Mouse (Mus musculus): ENCODE data around the gene Nppa.

The Nppa gene

DNA sequence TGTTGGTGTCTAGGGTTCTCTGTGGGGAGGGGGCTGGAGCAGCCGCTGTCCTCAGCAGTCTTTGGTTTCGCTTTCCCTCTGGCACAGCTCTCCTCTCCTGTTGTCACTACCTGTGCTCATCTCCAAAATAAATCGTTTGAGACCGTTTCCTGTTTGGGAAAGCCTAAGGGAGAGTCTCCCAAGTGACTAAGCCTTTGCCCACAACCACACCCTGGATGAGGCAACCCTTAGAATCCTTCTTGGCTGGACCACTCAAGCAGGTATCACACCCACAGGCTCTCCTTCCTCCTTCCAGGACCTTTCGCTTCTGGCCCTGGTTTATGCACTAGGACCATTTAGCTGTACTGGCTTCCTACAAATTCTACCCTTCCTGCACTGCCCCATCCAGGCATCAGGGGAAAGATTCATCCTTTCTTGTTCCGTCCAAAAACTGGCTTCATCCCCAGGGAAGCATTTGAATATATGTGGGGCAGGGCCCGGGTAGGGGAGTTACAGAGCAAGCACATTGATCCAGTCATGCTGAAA lies 6.9 kb upstream of the Nppa start:
- Histone ChIP-seq H3K27me3 (ENCODE audit: control insufficient read depth, insufficient read depth, low read length, poor library complexity, severe bottlenecking) (no peaks in the 10 kb centered on the region), H3K36me3 (ENCODE audit: control insufficient read depth, insufficient read depth, low read length, poor library complexity, severe bottlenecking) (no peaks in the 10 kb centered on the region)
- no peak for DNase-seq (ENCODE audit: low read depth, low spot score)

DNA sequence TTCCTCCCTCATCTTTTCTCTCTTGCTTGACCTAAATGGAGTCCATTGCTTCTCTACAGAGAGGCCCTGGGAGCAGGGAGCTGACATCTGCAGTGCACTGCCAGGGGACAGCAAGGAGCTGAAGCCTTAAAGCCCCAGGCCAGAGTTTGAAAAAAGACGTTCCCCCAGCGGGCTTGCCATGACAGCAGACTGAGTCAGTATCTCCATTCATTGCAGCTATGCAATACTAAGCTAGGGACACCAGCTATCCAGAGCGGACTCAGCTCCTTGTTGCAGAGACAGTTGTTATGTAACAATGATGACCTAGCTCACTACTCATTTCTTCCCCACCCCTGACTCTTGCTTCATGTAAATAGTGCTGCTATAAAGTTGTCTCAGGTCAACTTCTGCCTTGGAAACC lies 5.2 kb upstream of the Nppa start:
- H3K27me3 ChIP-seq (ENCODE audit: control insufficient read depth, insufficient read depth, low read length, poor library complexity, severe bottlenecking): no peaks in the 10 kb centered on the region
- no peaks in the 10 kb centered on the region for H3K36me3 ChIP-seq (ENCODE audit: control insufficient read depth, insufficient read depth, low read length, poor library complexity, severe bottlenecking)
- DNase-seq (ENCODE audit: low read depth, low spot score): no peak

DNA sequence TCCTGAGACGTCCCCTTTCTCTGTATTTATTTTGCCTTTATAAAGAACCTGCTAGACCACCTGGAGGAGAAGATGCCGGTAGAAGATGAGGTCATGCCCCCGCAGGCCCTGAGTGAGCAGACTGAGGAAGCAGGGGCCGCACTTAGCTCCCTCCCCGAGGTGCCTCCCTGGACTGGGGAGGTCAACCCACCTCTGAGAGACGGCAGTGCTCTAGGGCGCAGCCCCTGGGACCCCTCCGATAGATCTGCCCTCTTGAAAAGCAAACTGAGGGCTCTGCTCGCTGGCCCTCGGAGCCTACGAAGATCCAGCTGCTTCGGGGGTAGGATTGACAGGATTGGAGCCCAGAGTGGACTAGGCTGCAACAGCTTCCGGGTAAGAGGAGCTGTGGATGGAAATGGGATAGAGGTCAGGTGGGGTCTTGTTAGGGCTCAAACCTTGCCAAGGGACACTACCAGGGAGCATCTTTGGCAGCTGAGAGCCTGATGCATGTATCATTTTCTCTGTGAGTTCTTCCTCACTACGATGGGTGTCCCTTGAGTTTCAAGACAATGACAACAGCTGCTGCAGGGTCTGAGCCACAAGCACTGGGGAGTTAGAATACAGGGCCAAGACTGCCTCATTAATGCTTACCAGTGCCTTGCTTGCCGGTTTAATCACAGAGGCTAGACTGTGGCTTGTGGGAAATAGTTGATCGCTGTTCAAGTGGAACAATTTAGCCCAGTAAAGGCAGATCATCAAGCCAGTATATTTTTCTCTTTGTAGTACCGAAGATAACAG lies 679 bp downstream of the Nppa start:
- Histone ChIP-seq H3K27me3 (ENCODE audit: control insufficient read depth, insufficient read depth, low read length, poor library complexity, severe bottlenecking) (no peaks in the 10 kb centered on the region), H3K36me3 (ENCODE audit: control insufficient read depth, insufficient read depth, low read length, poor library complexity, severe bottlenecking) (no peaks in the 10 kb centered on the region)
- DNase-seq (ENCODE audit: low read depth, low spot score): no peak

DNA sequence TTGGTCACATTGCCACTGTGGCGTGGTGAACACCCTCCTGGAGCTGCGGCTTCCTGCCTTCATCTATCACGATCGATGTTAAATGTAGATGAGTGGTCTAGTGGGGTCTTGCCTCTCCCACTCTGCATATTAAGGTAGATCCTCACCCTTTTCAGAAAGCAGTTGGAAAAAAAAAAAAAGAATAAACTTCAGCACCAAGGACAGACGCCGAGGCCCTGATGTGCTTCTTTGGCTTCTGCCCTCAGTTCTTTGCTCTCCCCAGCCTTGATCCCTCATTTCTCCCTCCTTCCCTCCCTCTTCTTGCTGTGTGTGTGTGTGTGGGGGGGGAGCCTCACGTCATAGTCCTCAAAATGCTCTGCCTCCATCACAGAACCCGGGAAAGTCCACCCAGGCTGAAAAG lies 1.3 kb downstream of the Nppa start:
- H3K27me3 ChIP-seq (ENCODE audit: control insufficient read depth, insufficient read depth, low read length, poor library complexity, severe bottlenecking): no peaks in the 10 kb centered on the region
- no peaks in the 10 kb centered on the region; the same call in 1 of the 2 replicates for H3K36me3 ChIP-seq (ENCODE audit: control insufficient read depth, insufficient read depth, low read length, poor library complexity, severe bottlenecking)
- no peak for DNase-seq (ENCODE audit: low read depth, low spot score)

DNA sequence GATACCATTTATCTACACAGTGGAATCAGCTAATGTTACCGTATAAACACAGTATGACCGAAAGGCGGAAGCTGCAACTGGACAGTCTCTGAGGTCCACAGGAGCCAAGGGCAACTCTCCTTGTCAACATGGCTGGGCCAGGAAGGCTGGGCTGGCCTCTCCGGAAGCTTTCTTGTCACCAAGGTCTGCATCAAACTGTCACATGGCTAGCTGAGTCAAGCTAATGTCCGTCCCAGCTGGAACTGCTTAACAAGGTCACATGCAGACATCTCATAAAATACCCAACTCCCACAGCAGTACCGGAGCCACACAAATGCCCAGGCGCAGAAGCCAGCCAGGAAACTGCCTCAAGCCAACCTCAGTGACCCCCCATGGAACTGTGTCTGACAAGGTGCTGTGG lies 3.8 kb downstream of the Nppa start:
- no peak for DNase-seq (ENCODE audit: low read depth, low spot score)
- H3K36me3 ChIP-seq (ENCODE audit: control insufficient read depth, insufficient read depth, low read length, poor library complexity, severe bottlenecking): peaks cover 2% of the 10 kb centered on the region
- H3K27me3 ChIP-seq (ENCODE audit: control insufficient read depth, insufficient read depth, low read length, poor library complexity, severe bottlenecking): no peaks in the 10 kb centered on the region

DNA sequence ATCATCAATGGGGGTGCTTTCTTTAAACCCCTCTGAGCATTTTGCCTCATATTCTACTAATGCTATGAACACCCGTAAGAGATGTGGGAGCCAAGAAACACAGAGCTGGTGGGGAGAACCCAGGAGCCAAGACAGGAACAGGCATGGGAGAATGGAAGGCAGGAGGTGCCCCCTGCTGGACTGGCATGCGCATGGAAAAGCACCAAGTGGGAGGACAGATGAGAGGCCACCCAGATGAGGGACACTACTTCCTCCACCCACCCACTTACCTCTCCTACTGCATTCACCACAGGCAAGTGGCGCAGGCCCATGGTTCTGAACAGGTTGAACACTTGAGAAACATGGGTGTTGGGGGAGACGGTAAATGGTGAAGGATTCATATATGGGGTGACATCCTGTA lies 7.9 kb downstream of the Nppa start:
- peak; percentile 10 for DNase-seq (ENCODE audit: low read depth, low spot score)
- Histone ChIP-seq H3K36me3 (ENCODE audit: control insufficient read depth, insufficient read depth, low read length, poor library complexity, severe bottlenecking) (peaks cover 2% of the 10 kb centered on the region), H3K27me3 (ENCODE audit: control insufficient read depth, insufficient read depth, low read length, poor library complexity, severe bottlenecking) (no peaks in the 10 kb centered on the region)

DNA sequence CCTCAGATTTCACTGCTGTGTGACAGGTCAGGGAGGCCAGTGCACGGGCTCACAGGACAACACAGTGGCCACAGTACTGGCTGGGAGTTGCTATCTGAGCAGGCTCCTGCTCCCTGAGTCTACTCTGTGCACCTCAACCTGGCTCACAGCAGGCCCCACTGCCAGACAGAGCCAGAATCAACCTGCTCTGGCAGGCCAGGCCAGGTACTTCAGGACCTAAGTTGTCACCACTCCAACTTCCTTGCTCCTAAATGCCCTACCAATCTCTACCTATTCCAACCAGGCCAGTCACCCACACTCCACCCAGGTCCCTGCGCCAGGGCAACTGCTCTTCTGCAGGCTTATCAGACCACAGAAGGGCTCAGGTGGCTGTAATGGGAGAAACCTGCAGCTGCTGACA lies 9.1 kb downstream of the Nppa start:
- no peak for DNase-seq (ENCODE audit: low read depth, low spot score)
- H3K27me3 ChIP-seq (ENCODE audit: control insufficient read depth, insufficient read depth, low read length, poor library complexity, severe bottlenecking): no peaks in the 10 kb centered on the region
- peaks cover 6% of the 10 kb centered on the region for H3K36me3 ChIP-seq (ENCODE audit: control insufficient read depth, insufficient read depth, low read length, poor library complexity, severe bottlenecking)

DNA sequence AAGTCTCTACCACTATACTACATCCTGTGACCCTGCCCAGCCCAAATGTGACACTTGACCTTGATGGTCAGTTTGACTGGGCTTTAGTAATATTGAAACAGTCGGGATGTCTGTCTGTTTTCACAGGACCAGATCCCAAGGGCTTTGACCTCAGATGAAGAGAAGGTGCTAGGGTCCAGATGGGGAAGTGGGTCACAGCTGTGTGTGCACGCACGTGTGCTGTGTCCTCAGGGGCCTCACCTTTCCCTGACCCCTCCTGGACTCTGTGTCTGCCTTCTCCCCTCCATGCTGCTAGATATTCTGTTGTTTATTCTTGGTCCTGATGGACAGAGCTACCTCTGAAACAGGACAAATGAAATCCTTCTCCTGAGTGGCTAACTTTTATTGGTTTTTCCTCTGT lies 10.8 kb downstream of the Nppa start:
- peaks cover 8% of the 10 kb centered on the region for H3K36me3 ChIP-seq (ENCODE audit: control insufficient read depth, insufficient read depth, low read length, poor library complexity, severe bottlenecking)
- no peak for DNase-seq (ENCODE audit: low read depth, low spot score)
- no peaks in the 10 kb centered on the region for H3K27me3 ChIP-seq (ENCODE audit: control insufficient read depth, insufficient read depth, low read length, poor library complexity, severe bottlenecking)

DNA sequence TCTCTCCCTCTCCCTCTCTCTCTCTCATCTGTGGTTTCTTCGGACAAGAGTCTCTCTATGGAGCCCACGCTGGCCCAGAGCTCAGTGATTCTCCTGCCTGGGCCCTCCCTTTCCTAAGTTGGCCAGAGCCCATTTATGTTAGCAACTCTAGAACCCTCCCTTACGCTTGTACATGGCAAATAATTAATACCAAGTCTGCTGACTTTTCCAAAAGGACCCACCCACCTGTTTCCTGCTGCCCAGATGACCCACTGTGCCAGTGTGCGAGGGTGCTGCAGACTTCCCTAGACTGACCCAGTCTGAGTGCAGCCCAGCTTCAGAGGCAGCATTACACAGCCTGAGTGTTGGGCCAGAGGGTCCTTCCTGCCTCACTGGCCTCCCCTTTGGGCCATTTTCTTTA lies 11.7 kb downstream of the Nppa start:
- DNase-seq (ENCODE audit: low read depth, low spot score): no peak
- Histone ChIP-seq H3K36me3 (ENCODE audit: control insufficient read depth, insufficient read depth, low read length, poor library complexity, severe bottlenecking) (peaks cover 11% of the 10 kb centered on the region), H3K27me3 (ENCODE audit: control insufficient read depth, insufficient read depth, low read length, poor library complexity, severe bottlenecking) (no peaks in the 10 kb centered on the region)

DNA sequence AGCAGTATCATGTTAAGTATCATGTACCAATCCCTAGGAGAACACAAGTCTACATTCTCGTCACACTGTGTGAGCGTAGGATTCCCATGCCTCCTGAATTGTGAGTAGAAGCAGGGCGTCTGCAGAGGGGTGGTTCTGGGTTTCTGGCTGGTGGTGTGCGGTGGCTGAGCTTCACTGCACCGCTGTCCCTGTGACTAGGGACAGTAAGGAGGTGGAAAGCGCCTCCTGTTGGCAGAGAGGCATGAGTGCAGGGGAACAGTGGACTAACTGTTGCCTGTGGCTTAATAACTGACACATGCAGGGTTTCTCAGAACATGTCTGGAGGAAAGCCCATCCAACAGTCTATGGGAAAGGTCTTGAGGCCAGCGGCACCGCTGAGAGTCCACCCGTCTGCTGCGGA lies 14.9 kb downstream of the Nppa start:
- DNase-seq (ENCODE audit: low read depth, low spot score): no peak
- Histone ChIP-seq H3K36me3 (ENCODE audit: control insufficient read depth, insufficient read depth, low read length, poor library complexity, severe bottlenecking) (peaks cover 12% of the 10 kb centered on the region), H3K27me3 (ENCODE audit: control insufficient read depth, insufficient read depth, low read length, poor library complexity, severe bottlenecking) (no peaks in the 10 kb centered on the region)

DNA sequence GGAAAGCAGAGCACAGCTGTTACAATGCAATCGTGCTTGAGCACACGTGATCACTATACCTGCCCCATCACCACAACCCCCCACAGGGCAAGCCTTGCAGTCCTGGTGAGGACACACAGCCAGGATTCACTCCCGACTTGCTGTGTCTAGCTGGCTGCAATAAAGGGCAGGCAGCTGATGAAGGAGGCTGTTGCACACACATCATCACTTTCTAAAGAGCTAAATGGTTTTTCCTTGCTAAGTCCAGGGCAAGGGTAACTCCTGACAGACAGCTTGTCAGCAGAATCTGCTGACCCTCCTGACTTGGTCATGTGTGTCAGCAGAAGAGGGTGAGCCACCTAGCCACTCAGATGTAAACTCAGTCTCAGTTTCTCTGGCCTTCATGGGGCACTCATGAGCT lies 16.5 kb downstream of the Nppa start:
- DNase-seq (ENCODE audit: low read depth, low spot score): no peak
- Histone ChIP-seq H3K27me3 (ENCODE audit: control insufficient read depth, insufficient read depth, low read length, poor library complexity, severe bottlenecking) (no peaks in the 10 kb centered on the region), H3K36me3 (ENCODE audit: control insufficient read depth, insufficient read depth, low read length, poor library complexity, severe bottlenecking) (peaks cover 12% of the 10 kb centered on the region)

DNA sequence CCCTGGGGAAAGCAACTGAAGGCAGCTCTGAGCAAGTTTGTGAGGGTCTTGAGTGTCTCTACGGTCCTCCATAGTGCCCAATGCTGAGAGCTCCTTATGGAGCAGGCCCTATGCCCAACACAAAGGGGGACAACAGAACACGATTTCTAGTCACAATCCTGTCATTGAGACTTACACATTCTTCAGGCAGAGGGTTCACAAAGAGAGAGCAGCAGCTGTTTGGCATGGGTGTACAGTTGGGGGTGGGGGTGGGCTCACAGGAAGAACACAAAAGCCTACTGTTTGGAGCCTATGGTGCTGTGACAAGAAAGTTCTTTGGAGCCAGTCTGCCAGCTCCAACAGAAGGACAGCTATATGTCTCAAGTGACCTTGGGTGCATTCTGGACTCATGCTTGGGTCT lies 17.9 kb downstream of the Nppa start:
- DNase-seq (ENCODE audit: low read depth, low spot score): no peak
- peaks cover 12% of the 10 kb centered on the region for H3K36me3 ChIP-seq (ENCODE audit: control insufficient read depth, insufficient read depth, low read length, poor library complexity, severe bottlenecking)
- H3K27me3 ChIP-seq (ENCODE audit: control insufficient read depth, insufficient read depth, low read length, poor library complexity, severe bottlenecking): no peaks in the 10 kb centered on the region

DNA sequence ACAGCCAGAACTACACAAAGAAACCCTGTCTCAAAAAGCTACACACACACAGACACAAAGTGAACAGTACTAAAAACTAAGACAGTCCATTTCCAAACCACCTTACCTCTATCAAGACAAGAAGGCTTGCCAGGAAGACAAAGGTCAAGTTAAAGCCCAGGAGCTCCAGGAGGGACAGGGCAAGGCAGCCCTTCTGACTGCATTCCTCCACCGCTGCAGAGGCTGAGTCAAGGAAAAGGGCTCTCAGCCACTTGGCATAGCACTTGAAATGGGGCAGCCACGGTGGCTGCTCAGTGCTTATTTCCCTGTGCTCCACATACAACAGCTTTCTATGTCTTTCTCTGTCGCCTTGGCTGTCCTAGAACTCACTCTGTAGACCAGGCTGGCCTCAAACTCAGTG lies 23.5 kb downstream of the Nppa start:
- H3K27me3 ChIP-seq (ENCODE audit: control insufficient read depth, insufficient read depth, low read length, poor library complexity, severe bottlenecking): no peaks in the 10 kb centered on the region
- no peak for DNase-seq (ENCODE audit: low read depth, low spot score)
- H3K36me3 ChIP-seq (ENCODE audit: control insufficient read depth, insufficient read depth, low read length, poor library complexity, severe bottlenecking): peaks cover 2% of the 10 kb centered on the region

DNA sequence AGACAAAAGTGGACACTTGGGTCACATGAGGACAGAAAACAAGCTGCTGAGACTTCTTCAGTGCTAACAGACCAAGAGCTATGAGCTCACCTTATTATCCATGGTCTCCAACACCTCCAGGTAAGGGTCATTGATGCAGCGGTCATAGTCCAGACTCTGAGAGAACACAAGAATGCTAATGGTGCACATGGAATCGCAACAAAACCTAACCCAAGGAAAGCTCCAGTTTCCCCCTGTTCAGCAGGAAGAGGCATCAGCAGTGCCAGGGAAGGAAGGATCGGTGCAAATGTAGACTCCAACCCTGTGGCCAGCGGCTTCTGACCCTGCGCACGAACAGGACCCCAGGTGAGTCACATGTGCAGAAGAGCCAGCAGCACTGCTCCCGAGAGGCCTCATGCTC lies 28.8 kb downstream of the Nppa start:
- Histone ChIP-seq H3K27me3 (ENCODE audit: control insufficient read depth, insufficient read depth, low read length, poor library complexity, severe bottlenecking) (no peaks in the 10 kb centered on the region), H3K36me3 (ENCODE audit: control insufficient read depth, insufficient read depth, low read length, poor library complexity, severe bottlenecking) (peaks cover 6% of the 10 kb centered on the region; the same call in 1 of the 2 replicates)
- DNase-seq (ENCODE audit: low read depth, low spot score): no peak

DNA sequence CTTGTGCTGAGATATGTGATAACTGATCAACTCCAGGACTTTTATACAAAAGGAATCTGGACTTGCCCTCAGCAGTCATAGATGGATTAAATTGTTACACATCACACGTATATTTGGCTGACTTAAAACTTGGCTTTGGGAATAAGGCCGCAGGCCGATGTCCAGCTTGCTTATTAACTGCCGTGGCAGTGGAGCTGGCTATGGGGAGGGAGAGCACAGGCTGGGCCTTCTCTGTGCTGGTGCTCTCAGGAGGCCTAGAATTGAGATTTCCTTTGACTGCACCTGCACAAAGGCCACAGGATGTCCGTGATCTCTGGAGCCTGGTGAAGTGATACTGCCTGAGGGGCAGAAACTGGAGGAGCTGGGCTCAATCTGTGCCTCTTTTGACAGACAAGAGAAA lies 30.0 kb downstream of the Nppa start:
- Histone ChIP-seq H3K36me3 (ENCODE audit: control insufficient read depth, insufficient read depth, low read length, poor library complexity, severe bottlenecking) (peaks cover 6% of the 10 kb centered on the region; the same call in 1 of the 2 replicates), H3K27me3 (ENCODE audit: control insufficient read depth, insufficient read depth, low read length, poor library complexity, severe bottlenecking) (no peaks in the 10 kb centered on the region)
- DNase-seq (ENCODE audit: low read depth, low spot score): no peak

All from splenic B cell, adult 2 months (primary cell).